Mouse (Mus musculus): ENCODE results near the gene Tet2. TPM values are rescaled to one million over a fixed set of nuclear protein-coding genes. Genes with fewer than 3 reads are reported as not detected.

Tet2 gene
- polyA plus RNA-seq, 1 experiment = 2.9 TPM

- Histone ChIP-seq H3K79me2 (ENCODE audit: control insufficient read depth, insufficient read depth) (peaks cover 4% of the 10 kb centered on the region), H3ac (ENCODE audit: control insufficient read depth, insufficient read length) (no peak overlapping the region), H3K27me3 (ENCODE audit: control insufficient read depth, insufficient read depth, insufficient read length) (no peaks in the 10 kb centered on the region), H3K4me3 (no peak overlapping the region), H3K36me3 (ENCODE audit: control insufficient read depth, insufficient read depth) (peaks cover 8% of the 10 kb centered on the region), H3K4me2 (ENCODE audit: low read depth) (no peak overlapping the region)
- TF ChIP-seq POLR2AphosphoS2 (IDR thresholded peaks at IDR 0.05; ENCODE audit: insufficient read length, low read depth) (no peak), REST (IDR thresholded peaks at IDR 0.05; ENCODE audit: insufficient read depth, insufficient read length) (no peak), E2F4 (IDR thresholded peaks at IDR 0.05; ENCODE audit: insufficient read depth) (no peak), MYOD1 (IDR thresholded peaks at IDR 0.05; ENCODE audit: control insufficient read depth in 1 of 3, insufficient read length in 2 of 3, low read depth in 2 of 3) (no peak), CEBPB (IDR thresholded peaks at IDR 0.05; ENCODE audit: insufficient read depth, poor library complexity, severe bottlenecking) (no peak), TCF12 (IDR thresholded peaks at IDR 0.05; ENCODE audit: insufficient read depth, poor library complexity, severe bottlenecking) (no peak), MYOG (IDR thresholded peaks at IDR 0.05; ENCODE audit: control insufficient read depth in 1 of 3, insufficient read depth in 1 of 3, insufficient read length in 2 of 3, low read depth in 2 of 3) (no peak), SRF (IDR thresholded peaks at IDR 0.05; ENCODE audit: control insufficient read depth, insufficient read length, low read depth) (no peak), TCF3 (IDR thresholded peaks at IDR 0.05; ENCODE audit: insufficient read length, low read depth) (no peak), MAX (IDR thresholded peaks at IDR 0.05; ENCODE audit: low read depth) (no peak), USF1 (IDR thresholded peaks at IDR 0.05; ENCODE audit: low read depth) (no peak), POLR2A (IDR thresholded peaks at IDR 0.05; ENCODE audit: insufficient read length, low read depth) (no peak)
These were observed 35.1 kb downstream of the Tet2 start for GRCm38 (mm10) chr3:133509796-133510195.

- Histone ChIP-seq H3ac (ENCODE audit: control insufficient read depth, insufficient read length) (no peak overlapping the region), H3K4me3 (no peak overlapping the region), H3K36me3 (ENCODE audit: control insufficient read depth, insufficient read depth) (peaks cover 8% of the 10 kb centered on the region), H3K79me2 (ENCODE audit: control insufficient read depth, insufficient read depth) (peaks cover 4% of the 10 kb centered on the region), H3K27me3 (ENCODE audit: control insufficient read depth, insufficient read depth, insufficient read length) (no peaks in the 10 kb centered on the region), H3K4me2 (ENCODE audit: low read depth) (no peak overlapping the region)
- no peak for TF ChIP-seq MYOD1 (IDR thresholded peaks at IDR 0.05; ENCODE audit: control insufficient read depth in 1 of 3, insufficient read length in 2 of 3, low read depth in 2 of 3)
- no peak for TF ChIP-seq USF1 (IDR thresholded peaks at IDR 0.05; ENCODE audit: low read depth)
- no peak for TF ChIP-seq TCF12 (IDR thresholded peaks at IDR 0.05; ENCODE audit: insufficient read depth, poor library complexity, severe bottlenecking)
- no peak for TF ChIP-seq MAX (IDR thresholded peaks at IDR 0.05; ENCODE audit: low read depth)
- no peak for TF ChIP-seq POLR2A (IDR thresholded peaks at IDR 0.05; ENCODE audit: insufficient read length, low read depth)
- TF ChIP-seq POLR2AphosphoS2 (IDR thresholded peaks at IDR 0.05; ENCODE audit: insufficient read length, low read depth) = no peak
- no peak for TF ChIP-seq REST (IDR thresholded peaks at IDR 0.05; ENCODE audit: insufficient read depth, insufficient read length)
- no peak for TF ChIP-seq E2F4 (IDR thresholded peaks at IDR 0.05; ENCODE audit: insufficient read depth)
- TF ChIP-seq CEBPB (IDR thresholded peaks at IDR 0.05; ENCODE audit: insufficient read depth, poor library complexity, severe bottlenecking) = no peak
- no peak for TF ChIP-seq MYOG (IDR thresholded peaks at IDR 0.05; ENCODE audit: control insufficient read depth in 1 of 3, insufficient read depth in 1 of 3, insufficient read length in 2 of 3, low read depth in 2 of 3)
- TF ChIP-seq TCF3 (IDR thresholded peaks at IDR 0.05; ENCODE audit: insufficient read length, low read depth) = no peak
- TF ChIP-seq SRF (IDR thresholded peaks at IDR 0.05; ENCODE audit: control insufficient read depth, insufficient read length, low read depth) = no peak
These were observed 36.1 kb downstream of the Tet2 start for GRCm38 (mm10) chr3:133508881-133509280.

GRCm38 (mm10) chr3:133506289-133506954 lies 38.5 kb downstream of the Tet2 start:
- no peak overlapping the region for H3K4me2 ChIP-seq (ENCODE audit: low read depth)
- peaks cover 4% of the 10 kb centered on the region for H3K79me2 ChIP-seq (ENCODE audit: control insufficient read depth, insufficient read depth)
- peaks cover 4% of the 10 kb centered on the region for H3K36me3 ChIP-seq (ENCODE audit: control insufficient read depth, insufficient read depth)
- no peak overlapping the region for H3ac ChIP-seq (ENCODE audit: control insufficient read depth, insufficient read length)
- no peaks in the 10 kb centered on the region for H3K27me3 ChIP-seq (ENCODE audit: control insufficient read depth, insufficient read depth, insufficient read length)
- no peak overlapping the region for H3K4me3 ChIP-seq
- no peak for TF ChIP-seq E2F4 (IDR thresholded peaks at IDR 0.05; ENCODE audit: insufficient read depth)

GRCm38 (mm10) chr3:133496953-133497352 lies 48.0 kb downstream of the Tet2 start:
- no peaks in the 10 kb centered on the region for H3K36me3 ChIP-seq (ENCODE audit: control insufficient read depth, insufficient read depth)
- H3K27me3 ChIP-seq (ENCODE audit: control insufficient read depth, insufficient read depth, insufficient read length) = no peaks in the 10 kb centered on the region
- no peak overlapping the region for H3K4me3 ChIP-seq
- no peak overlapping the region for H3ac ChIP-seq (ENCODE audit: control insufficient read depth, insufficient read length)
- H3K4me2 ChIP-seq (ENCODE audit: low read depth) = no peak overlapping the region
- TF ChIP-seq CEBPB (IDR thresholded peaks at IDR 0.05; ENCODE audit: insufficient read depth, poor library complexity, severe bottlenecking) = no peak
- no peak for TF ChIP-seq TCF3 (IDR thresholded peaks at IDR 0.05; ENCODE audit: insufficient read length, low read depth)
- no peak for TF ChIP-seq E2F4 (IDR thresholded peaks at IDR 0.05; ENCODE audit: insufficient read depth)
- no peaks in the 10 kb centered on the region for H3K79me2 ChIP-seq (ENCODE audit: control insufficient read depth, insufficient read depth)

GRCm38 (mm10) chr3:133491370-133491769 lies 53.6 kb downstream of the Tet2 start:
- no peaks in the 10 kb centered on the region for H3K27me3 ChIP-seq (ENCODE audit: control insufficient read depth, insufficient read depth, insufficient read length)
- no peak overlapping the region for H3K4me2 ChIP-seq (ENCODE audit: low read depth)
- peaks cover 11% of the 10 kb centered on the region for H3K36me3 ChIP-seq (ENCODE audit: control insufficient read depth, insufficient read depth)
- no peak overlapping the region for H3K4me3 ChIP-seq
- no peak overlapping the region for H3ac ChIP-seq (ENCODE audit: control insufficient read depth, insufficient read length)
- TF ChIP-seq TCF3 (IDR thresholded peaks at IDR 0.05; ENCODE audit: insufficient read length, low read depth) = no peak
- TF ChIP-seq POLR2A (IDR thresholded peaks at IDR 0.05; ENCODE audit: insufficient read length, low read depth) = no peak
- no peak for TF ChIP-seq REST (IDR thresholded peaks at IDR 0.05; ENCODE audit: insufficient read depth, insufficient read length)
- TF ChIP-seq MYOG (IDR thresholded peaks at IDR 0.05; ENCODE audit: control insufficient read depth in 1 of 3, insufficient read depth in 1 of 3, insufficient read length in 2 of 3, low read depth in 2 of 3) = no peak
- no peak for TF ChIP-seq USF1 (IDR thresholded peaks at IDR 0.05; ENCODE audit: low read depth)
- no peak for TF ChIP-seq POLR2AphosphoS2 (IDR thresholded peaks at IDR 0.05; ENCODE audit: insufficient read length, low read depth)
- TF ChIP-seq MYOD1 (IDR thresholded peaks at IDR 0.05; ENCODE audit: control insufficient read depth in 1 of 3, insufficient read length in 2 of 3, low read depth in 2 of 3) = no peak
- no peak for TF ChIP-seq CEBPB (IDR thresholded peaks at IDR 0.05; ENCODE audit: insufficient read depth, poor library complexity, severe bottlenecking)
- no peak for TF ChIP-seq MAX (IDR thresholded peaks at IDR 0.05; ENCODE audit: low read depth)
- TF ChIP-seq TCF12 (IDR thresholded peaks at IDR 0.05; ENCODE audit: insufficient read depth, poor library complexity, severe bottlenecking) = no peak
- no peaks in the 10 kb centered on the region for H3K79me2 ChIP-seq (ENCODE audit: control insufficient read depth, insufficient read depth)
